Mouse (Mus musculus): ENCODE data around the gene Atp6v1e2. TPM values are rescaled to one million over a fixed set of nuclear protein-coding genes. Genes with fewer than 3 reads are reported as not detected.
A peak's percentile ranks its signal among the peaks of the same experiment; 100 is the strongest.

The Atp6v1e2 gene
- not detected in 2 replicates for polyA plus RNA-seq (2011; ENCODE audit: insufficient read length, low read depth, missing spikeins)

- Histone ChIP-seq H3K27ac (ENCODE audit: insufficient read depth, low read length) (no peak within 1 kb of the TSS), H3K4me1 (ENCODE audit: control insufficient read depth, insufficient read depth, low read length) (no peaks in the 10 kb centered on the region), H3K4me3 (ENCODE audit: insufficient read depth, low read length) (no peak within 1 kb of the TSS)
- no peak for TF ChIP-seq POLR2A (IDR thresholded peaks at IDR 0.05; ENCODE audit: low read depth, low read length)
- no peak for TF ChIP-seq CTCF (IDR thresholded peaks at IDR 0.05; ENCODE audit: borderline replicate concordance, insufficient read depth, low read length)
These were observed at the start of gene Atp6v1e2 for GRCm38 (mm10) chr17:86947840-86948796. Atp6v1e2 (minus strand) TSS chr17:86947897.

- TF ChIP-seq POLR2A (IDR thresholded peaks at IDR 0.05; ENCODE audit: low read depth, low read length) (no peak), CTCF (IDR thresholded peaks at IDR 0.05; ENCODE audit: borderline replicate concordance, insufficient read depth, low read length) (no peak)
- no peak overlapping the region for H3K4me3 ChIP-seq (ENCODE audit: insufficient read depth, low read length)
- H3K4me1 ChIP-seq (ENCODE audit: control insufficient read depth, insufficient read depth, low read length), result no peaks in the 10 kb centered on the region
- no peak overlapping the region for H3K27ac ChIP-seq (ENCODE audit: insufficient read depth, low read length)
These were observed 49.6 kb upstream of the Atp6v1e2 start for GRCm38 (mm10) chr17:86997323-86997722.

GRCm38 (mm10) chr17:86991306-86991705, 43.6 kb upstream of the Atp6v1e2 start:
- Histone ChIP-seq H3K4me3 (ENCODE audit: insufficient read depth, low read length) (no peak overlapping the region), H3K4me1 (ENCODE audit: control insufficient read depth, insufficient read depth, low read length) (no peaks in the 10 kb centered on the region), H3K27ac (ENCODE audit: insufficient read depth, low read length) (no peak overlapping the region)
- no peak for TF ChIP-seq POLR2A (IDR thresholded peaks at IDR 0.05; ENCODE audit: low read depth, low read length)
- no peak for TF ChIP-seq CTCF (IDR thresholded peaks at IDR 0.05; ENCODE audit: borderline replicate concordance, insufficient read depth, low read length)

GRCm38 (mm10) chr17:86988601-86989184, 41.0 kb upstream of the Atp6v1e2 start:
- TF ChIP-seq CTCF (IDR thresholded peaks at IDR 0.05; ENCODE audit: borderline replicate concordance, insufficient read depth, low read length), result no peak
- no peak for TF ChIP-seq POLR2A (IDR thresholded peaks at IDR 0.05; ENCODE audit: low read depth, low read length)
- no peaks in the 10 kb centered on the region for H3K4me1 ChIP-seq (ENCODE audit: control insufficient read depth, insufficient read depth, low read length)
- no peak overlapping the region for H3K4me3 ChIP-seq (ENCODE audit: insufficient read depth, low read length)
- no peak overlapping the region for H3K27ac ChIP-seq (ENCODE audit: insufficient read depth, low read length)

- Histone ChIP-seq H3K4me3 (ENCODE audit: insufficient read depth, low read length) (no peak overlapping the region), H3K27ac (ENCODE audit: insufficient read depth, low read length) (no peak overlapping the region), H3K4me1 (ENCODE audit: control insufficient read depth, insufficient read depth, low read length) (no peaks in the 10 kb centered on the region)
- TF ChIP-seq POLR2A (IDR thresholded peaks at IDR 0.05; ENCODE audit: low read depth, low read length), result no peak
- TF ChIP-seq CTCF (IDR thresholded peaks at IDR 0.05; ENCODE audit: borderline replicate concordance, insufficient read depth, low read length), result no peak
These were observed 40.5 kb upstream of the Atp6v1e2 start for GRCm38 (mm10) chr17:86988161-86988560.

- Histone ChIP-seq H3K27ac (ENCODE audit: insufficient read depth, low read length) (no peak overlapping the region), H3K4me3 (ENCODE audit: insufficient read depth, low read length) (no peak overlapping the region), H3K4me1 (ENCODE audit: control insufficient read depth, insufficient read depth, low read length) (no peaks in the 10 kb centered on the region)
- TF ChIP-seq CTCF (IDR thresholded peaks at IDR 0.05; ENCODE audit: borderline replicate concordance, insufficient read depth, low read length) (no peak), POLR2A (IDR thresholded peaks at IDR 0.05; ENCODE audit: low read depth, low read length) (no peak)
These were observed 38.9 kb upstream of the Atp6v1e2 start for GRCm38 (mm10) chr17:86986449-86987138.

- no peak overlapping the region for H3K27ac ChIP-seq (ENCODE audit: insufficient read depth, low read length)
These were observed 34.8 kb upstream of the Atp6v1e2 start for GRCm38 (mm10) chr17:86982497-86982896.

GRCm38 (mm10) chr17:86981701-86982100, 34.0 kb upstream of the Atp6v1e2 start:
- no peak overlapping the region for H3K4me3 ChIP-seq (ENCODE audit: insufficient read depth, low read length)
- TF ChIP-seq CTCF (IDR thresholded peaks at IDR 0.05; ENCODE audit: borderline replicate concordance, insufficient read depth, low read length) (peak; percentile 16; the same call in 1 of the 2 replicates), POLR2A (IDR thresholded peaks at IDR 0.05; ENCODE audit: low read depth, low read length) (no peak)
- H3K4me1 ChIP-seq (ENCODE audit: control insufficient read depth, insufficient read depth, low read length), result no peaks in the 10 kb centered on the region
- no peak overlapping the region for H3K27ac ChIP-seq (ENCODE audit: insufficient read depth, low read length)

More at GRCm38 (mm10) chr17:86982497-86982896, 34.8 kb upstream of the Atp6v1e2 start:
- Histone ChIP-seq H3K4me1 (ENCODE audit: control insufficient read depth, insufficient read depth, low read length) (no peaks in the 10 kb centered on the region), H3K4me3 (ENCODE audit: insufficient read depth, low read length) (no peak overlapping the region)
- no peak for TF ChIP-seq POLR2A (IDR thresholded peaks at IDR 0.05; ENCODE audit: low read depth, low read length)
- no peak for TF ChIP-seq CTCF (IDR thresholded peaks at IDR 0.05; ENCODE audit: borderline replicate concordance, insufficient read depth, low read length)

GRCm38 (mm10) chr17:86981205-86981604, 33.5 kb upstream of the Atp6v1e2 start:
- H3K27ac ChIP-seq (ENCODE audit: insufficient read depth, low read length), result no peak overlapping the region
- TF ChIP-seq POLR2A (IDR thresholded peaks at IDR 0.05; ENCODE audit: low read depth, low read length) (no peak), CTCF (IDR thresholded peaks at IDR 0.05; ENCODE audit: borderline replicate concordance, insufficient read depth, low read length) (no peak)
- H3K4me3 ChIP-seq (ENCODE audit: insufficient read depth, low read length), result no peak overlapping the region
- H3K4me1 ChIP-seq (ENCODE audit: control insufficient read depth, insufficient read depth, low read length), result no peaks in the 10 kb centered on the region

Data from embryonic fibroblast, embryonic 13.5 days (primary cell).